Mouse (Mus musculus): ENCODE measurements at regions not wholly inside any gene's neighbourhood (a gene's known extent, or its start where the extent isn't known, plus 50 kb on each side); places are given as distances from the start of the nearest gene placed in this dataset.

GRCm38 (mm10) chr14:64573773-64574172, 469.7 kb downstream of the Prss52 start:
- TF ChIP-seq NRF1 (IDR thresholded peaks at IDR 0.05; ENCODE audit: insufficient read depth, low read depth, low read length, poor library complexity, severe bottlenecking) (no peak), KAT2A (conservative IDR thresholded peaks at IDR 0.05; ENCODE audit: low read depth, low read length) (no peak), POLR2A (IDR thresholded peaks at IDR 0.05; ENCODE audit: control insufficient read depth in 1 of 2, insufficient read depth in 1 of 2, low read depth in 1 of 2, low read length in 2 of 2, poor library complexity in 1 of 2) (no peak), POLR2AphosphoS2 (IDR thresholded peaks at IDR 0.05; ENCODE audit: low read length) (no peak), CTCF (IDR thresholded peaks at IDR 0.05 in 2 of 3, conservative IDR thresholded peaks at IDR 0.05 in 1 of 3; ENCODE audit: control insufficient read depth in 1 of 3, insufficient read depth in 1 of 3, low read depth in 2 of 3, low read length in 3 of 3, poor library complexity in 1 of 3, severe bottlenecking in 1 of 3) (no peak)
